Mouse (Mus musculus) testis, adult 2 months (tissue): Measurements from ENCODE around the gene Trim7.

ENCODE experiments used
- CTCF ChIP-seq: fragments of 200-500 bp; IDR thresholded peaks from 2 replicates; pipeline ENCODE4 v1.5.1; 2012; ENCODE audit warnings: low read depth, mild to moderate bottlenecking, inconsistent platforms, low read length, moderate library complexity; ENCODE audit not compliant: control insufficient read depth, insufficient read depth, insufficient replicate concordance
- POLR2A ChIP-seq: fragments of 200-500 bp; IDR thresholded peaks from 2 replicates; pipeline ENCODE4 v1.6.1; 2012; ENCODE audit warnings: low read depth, mild to moderate bottlenecking, inconsistent platforms, low read length, moderate library complexity; ENCODE audit not compliant: control insufficient read depth

DNA sequence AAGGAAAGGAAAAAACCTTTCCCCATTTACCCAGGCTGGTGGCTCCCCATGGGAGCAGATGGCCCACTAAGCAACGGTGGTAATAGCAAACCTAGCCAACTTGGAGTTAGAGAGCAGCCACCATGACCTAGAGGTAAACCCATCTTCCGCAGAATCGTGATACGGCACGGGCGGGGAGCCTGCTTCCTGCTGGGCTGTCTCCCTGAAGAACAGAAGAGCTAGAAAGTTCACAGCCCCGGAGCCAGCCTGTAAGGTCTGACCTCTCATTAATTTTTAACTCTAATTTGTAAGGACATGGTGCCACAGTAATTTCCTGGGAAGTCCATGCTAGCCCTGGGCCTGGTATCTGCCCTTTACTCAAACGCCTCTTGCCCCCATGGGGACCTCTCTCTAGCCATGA is 35.0 kb upstream of the Trim7 start:
- TF ChIP-seq CTCF = no peak
- no peak for TF ChIP-seq POLR2A
